Mouse (Mus musculus) lung, postnatal 0 days (tissue): ENCODE results near the gene Klc2. TPM values are rescaled to one million over a fixed set of nuclear protein-coding genes. Genes with fewer than 3 reads are reported as not detected.
"Not testable (repeated sequence)": the region's sequence is repeated elsewhere in the genome, so short reads cannot be mapped to it uniquely, and the experiment has no call there.

Source experiments
- ATAC-seq: fragments of 200-750 bp; cut with Nextera tagmentation; 2 replicates; pipeline ENCODE4 v1.8.0; 2017; ENCODE audit warnings: moderate library complexity
- DNase-seq: peaks from one replicate; pipeline ENCODE4 v3.0.0-alpha.2; 2016; ENCODE audit warnings: low spot score
- H3K27ac ChIP-seq: fragments of 300-500 bp; sonication (generic); 2 replicates; pipeline ENCODE4 v1.5.1; 2014; ENCODE audit warnings: antibody characterized with exemption, mild to moderate bottlenecking, low read length, mixed read lengths
- H3K27me3 ChIP-seq: fragments of 300-500 bp; sonication (generic); replicated peaks from 2 replicates; pipeline ENCODE4 v1.6.1; 2014; ENCODE audit warnings: low read length, mixed read lengths; ENCODE audit not compliant: insufficient read depth
- H3K36me3 ChIP-seq: fragments of 300-500 bp; sonication (generic); 2 replicates; pipeline ENCODE4 v1.6.1; 2014; ENCODE audit warnings: low read length, mixed read lengths; ENCODE audit not compliant: insufficient read depth
- H3K4me1 ChIP-seq: fragments of 300-500 bp; sonication (generic); 2 replicates; pipeline ENCODE4 v1.6.1; 2014; ENCODE audit warnings: antibody characterized with exemption, low read depth, low read length, mixed read lengths; ENCODE audit not compliant: insufficient read depth
- H3K4me2 ChIP-seq: fragments of 300-500 bp; sonication (generic); replicated peaks from 2 replicates; pipeline ENCODE4 v1.6.1; 2014; ENCODE audit warnings: low read depth, mild to moderate bottlenecking, low read length, moderate library complexity, mixed read lengths
- H3K4me3 ChIP-seq: fragments of 300-500 bp; sonication (generic); 2 replicates; pipeline ENCODE4 v1.5.1; 2014; ENCODE audit warnings: low read depth, low read length
- H3K9ac ChIP-seq: fragments of 300-500 bp; sonication (generic); replicated peaks from 2 replicates; pipeline ENCODE4 v1.6.1; 2014; ENCODE audit warnings: low read depth, mild to moderate bottlenecking
- H3K9me3 ChIP-seq: fragments of 300-500 bp; sonication (generic); 2 replicates; pipeline ENCODE4 v1.6.1; 2016; ENCODE audit warnings: low read length, mixed read lengths
- CTCF ChIP-seq: IDR thresholded peaks from 2 replicates; pipeline ENCODE4 v1.5.1; 2016; ENCODE audit warnings: antibody characterized with exemption, mild to moderate bottlenecking
- EP300 ChIP-seq: IDR thresholded peaks from 2 replicates; pipeline ENCODE4 v1.6.1; 2016; ENCODE audit warnings: antibody characterized with exemption, mild to moderate bottlenecking, control low read depth
- WGBS: fragments of 180-500 bp; shearing (Covaris S2); extraction: QIAGEN DNeasy Blood & Tissue Kit; methylation state at CpG from one replicate; pipeline ENCODE4 v1.1.7; 2014; 5-methylcytosine and 5-hydroxymethylcytosine counted together
- polyA plus RNA-seq: library from polyadenylated mRNA; unstranded; fragments of >200 nt; fragmentation: Nextera tagmentation; extraction: Ambion mirVana; gene quantifications from 2 replicates; pipeline ENCODE4 v1.2.1, GENCODE M21; 2015

The Klc2 gene
- polyA plus RNA-seq, 1 experiment from 2014 or later = 10.8 TPM

- H3K27me3 ChIP-seq = peaks cover 23% of the 10 kb centered on the region
- no peaks in the 10 kb centered on the region for H3K9me3 ChIP-seq
- peak within 1 kb of the TSS; percentile 60 for H3K9ac ChIP-seq
- DNase-seq = peak; percentile 100
- WGBS = under 1% methylated on average over 58 of the region's 58 CpGs
- TF ChIP-seq EP300 = no peak
- peak; percentile 85 for TF ChIP-seq CTCF
- H3K4me2 ChIP-seq = peak within 1 kb of the TSS; percentile 93
- H3K36me3 ChIP-seq = peaks cover 16% of the 10 kb centered on the region; the same call in 1 of the 2 replicates
- H3K4me3 ChIP-seq = peak within 1 kb of the TSS; percentile 73
- peak; percentile 94 for ATAC-seq
- H3K27ac ChIP-seq = peak within 1 kb of the TSS; percentile 73
- no peaks in the 10 kb centered on the region; the same call in 1 of the 2 replicates for H3K4me1 ChIP-seq
These were observed 30.3 kb downstream of the Klc2 start, which contains the start of gene Yif1a for GRCm38 (mm10) chr19:5087884-5088728. TSS of gene Yif1a (plus strand) at chr19:5088538.

GRCm38 (mm10) chr19:5086533-5086932 is 31.8 kb downstream of the Klc2 start:
- DNase-seq, H3K9me3 ChIP-seq, ATAC-seq, H3K4me2 ChIP-seq, H3K4me1 ChIP-seq, H3K4me3 ChIP-seq, H3K27ac ChIP-seq, H3K36me3 ChIP-seq, H3K9ac ChIP-seq: not testable (repeated sequence)
- peak; percentile 25; the same call in 1 of the 2 replicates for TF ChIP-seq CTCF
- H3K27me3 ChIP-seq = peaks cover 37% of the 10 kb centered on the region
- WGBS = 53% methylated on average over 4 of the region's 4 CpGs

GRCm38 (mm10) chr19:5085145-5085863 is 33.1 kb downstream of the Klc2 start, which contains the start of gene Tmem151a:
TSS of gene Tmem151a (minus strand) at chr19:5085531.
- TF ChIP-seq CTCF = no peak
- Histone ChIP-seq H3K9ac (no peak within 1 kb of the TSS), H3K4me3 (peak within 1 kb of the TSS; percentile 48), H3K4me1 (no peaks in the 10 kb centered on the region; the same call in 1 of the 2 replicates), H3K27ac (no peak within 1 kb of the TSS), H3K36me3 (peaks cover 4% of the 10 kb centered on the region; the same call in 1 of the 2 replicates), H3K27me3 (peaks cover 48% of the 10 kb centered on the region), H3K4me2 (peak within 1 kb of the TSS; percentile 79), H3K9me3 (no peaks in the 10 kb centered on the region)
- ATAC-seq (no peak), DNase-seq (peak; percentile 54)
- WGBS = 1% methylated on average over 60 of the region's 69 CpGs

GRCm38 (mm10) chr19:5084834-5085144 is 33.6 kb downstream of the Klc2 start:
- Histone ChIP-seq H3K9ac (no peak overlapping the region), H3K4me2 (peak overlapping the region; percentile 79), H3K27me3 (peaks cover 48% of the 10 kb centered on the region), H3K4me1 (no peaks in the 10 kb centered on the region; the same call in 1 of the 2 replicates), H3K27ac (no peak overlapping the region), H3K9me3 (no peaks in the 10 kb centered on the region), H3K4me3 (peak overlapping the region; percentile 48), H3K36me3 (peaks cover 2% of the 10 kb centered on the region; the same call in 1 of the 2 replicates)
- ATAC-seq (no peak), DNase-seq (no peak)
- WGBS = 4% methylated on average over 12 of the region's 15 CpGs
- TF ChIP-seq CTCF = no peak
- TF ChIP-seq EP300 = no peak

- no peak for DNase-seq
- no peak for TF ChIP-seq EP300
- TF ChIP-seq CTCF = no peak
- Histone ChIP-seq H3K27ac (no peak overlapping the region), H3K9ac (no peak overlapping the region), H3K36me3 (no peaks in the 10 kb centered on the region), H3K9me3 (no peaks in the 10 kb centered on the region), H3K4me1 (no peaks in the 10 kb centered on the region; the same call in 1 of the 2 replicates), H3K27me3 (peaks cover 48% of the 10 kb centered on the region), H3K4me2 (no peak overlapping the region), H3K4me3 (peak overlapping the region; percentile 48; the same call in 1 of the 2 replicates)
- WGBS = 53% methylated on average over 3 of the region's 3 CpGs
- ATAC-seq = no peak
These were observed 34.2 kb downstream of the Klc2 start for GRCm38 (mm10) chr19:5083961-5084833.
